Mouse (Mus musculus) CH12F3 (cell line): Measurements from ENCODE around the gene Taf12.

ENCODE experiments used
- in situ Hi-C: fragments of 300-500 bp; cut with MboI; formaldehyde crosslinking; loops from 2 replicates; pipeline ENCODE4 v1.14.3; 2020; ENCODE audit warnings: low sequenced_read_pairs

The Taf12 gene

GRCm38 (mm10) chr4:132309140-132309848 lies 35.1 kb downstream of the Taf12 start:
- in situ Hi-C loops, result no loop called here

- in situ Hi-C loops, result no loop called here
These were observed 35.8 kb downstream of the Taf12 start for GRCm38 (mm10) chr4:132309849-132310472.

- in situ Hi-C loops, result no loop called here
These were observed 37.0 kb downstream of the Taf12 start for GRCm38 (mm10) chr4:132311209-132311608.

GRCm38 (mm10) chr4:132311801-132312200 lies 37.6 kb downstream of the Taf12 start:
- in situ Hi-C loops, result no loop called here

- in situ Hi-C loops, result no loop called here
These were observed 38.5 kb downstream of the Taf12 start for GRCm38 (mm10) chr4:132312627-132313026.

- in situ Hi-C loops, result no loop called here
These were observed 41.5 kb downstream of the Taf12 start for GRCm38 (mm10) chr4:132315711-132316110.

- in situ Hi-C loops, result no loop called here
These were observed 52.3 kb downstream of the Taf12 start for GRCm38 (mm10) chr4:132326481-132326880.

GRCm38 (mm10) chr4:132328391-132328982 lies 54.3 kb downstream of the Taf12 start:
- in situ Hi-C loops, result no loop called here

GRCm38 (mm10) chr4:132329115-132329834 lies 55.1 kb downstream of the Taf12 start, which contains the start of gene Trnau1ap:
Trnau1ap (minus strand) TSS chr4:132329538.
- in situ Hi-C loops, result no loop called here

GRCm38 (mm10) chr4:132329835-132330354 lies 55.7 kb downstream of the Taf12 start:
- in situ Hi-C loops, result no loop called here

- in situ Hi-C loops, result no loop called here
These were observed 57.8 kb downstream of the Taf12 start for GRCm38 (mm10) chr4:132331960-132332359.

GRCm38 (mm10) chr4:132332880-132333279 lies 58.7 kb downstream of the Taf12 start:
- in situ Hi-C loops, result no loop called here

- in situ Hi-C loops, result no loop called here
These were observed 64.8 kb downstream of the Taf12 start for GRCm38 (mm10) chr4:132338943-132339342.

GRCm38 (mm10) chr4:132341451-132341850 lies 67.3 kb downstream of the Taf12 start:
- in situ Hi-C loops, result no loop called here

- in situ Hi-C loops, result no loop called here
These were observed 70.4 kb downstream of the Taf12 start for GRCm38 (mm10) chr4:132344403-132345134.
